Mouse (Mus musculus) spleen, adult 12 weeks (tissue): Measurements from ENCODE around the gene Trmt6.

Source experiments
- DNase-seq: peaks from one replicate; pipeline ENCODE4 v3.0.0; 2022; ENCODE audit warnings: low spot score

The Trmt6 gene

DNA sequence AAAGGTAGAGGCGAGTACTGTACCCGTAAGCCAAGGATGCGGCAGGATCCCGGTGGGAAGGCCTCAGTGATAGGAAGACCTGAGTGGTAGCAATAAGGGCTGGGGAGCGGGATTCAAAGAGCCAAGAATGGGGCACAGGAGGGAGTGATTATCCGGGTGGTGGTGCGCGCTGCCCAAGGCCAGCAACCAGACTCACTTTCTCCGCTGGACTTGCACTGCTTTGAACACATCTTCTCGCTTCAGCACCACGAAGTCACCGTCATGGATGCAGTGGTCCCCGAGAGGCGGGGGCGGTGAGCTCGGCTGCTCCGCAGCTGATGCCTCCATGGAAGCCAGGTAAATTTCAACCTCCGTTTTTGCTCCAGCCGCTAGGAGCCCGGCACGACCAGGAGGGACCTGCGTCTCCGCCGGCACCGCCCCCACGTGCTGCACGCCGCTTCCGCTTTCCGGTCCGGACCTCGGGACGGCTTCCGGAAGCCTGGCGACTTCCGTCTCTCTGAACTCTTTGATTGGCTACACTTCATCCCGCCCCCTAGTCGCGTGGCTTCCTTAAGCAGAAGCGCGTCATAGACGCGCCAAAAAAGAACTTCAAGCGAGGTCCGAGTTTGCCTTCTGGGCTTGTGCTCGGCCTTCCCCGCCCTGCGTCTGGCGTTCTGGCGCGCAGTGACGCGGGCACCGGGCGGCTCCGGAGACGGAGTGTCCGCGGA lies at the start of gene Trmt6, which contains the start of gene Mcm8:
Gene Trmt6 (minus strand): TSS at position 448 of the 707 bp plus-strand sequence.
Gene Mcm8 (plus strand): TSS at position 534 of the 707 bp plus-strand sequence.
- peak; percentile 87 for DNase-seq

- DNase-seq = no peak
Observed at GRCm38 (mm10) chr2:132863325-132863724, 47.5 kb upstream of the Trmt6 start.

- DNase-seq = no peak
Observed at GRCm38 (mm10) chr2:132861456-132861855, 45.6 kb upstream of the Trmt6 start.

GRCm38 (mm10) chr2:132860435-132860834 lies 44.6 kb upstream of the Trmt6 start:
- DNase-seq = no peak

- DNase-seq = no peak
Observed at GRCm38 (mm10) chr2:132856333-132856732, 40.5 kb upstream of the Trmt6 start.

DNA sequence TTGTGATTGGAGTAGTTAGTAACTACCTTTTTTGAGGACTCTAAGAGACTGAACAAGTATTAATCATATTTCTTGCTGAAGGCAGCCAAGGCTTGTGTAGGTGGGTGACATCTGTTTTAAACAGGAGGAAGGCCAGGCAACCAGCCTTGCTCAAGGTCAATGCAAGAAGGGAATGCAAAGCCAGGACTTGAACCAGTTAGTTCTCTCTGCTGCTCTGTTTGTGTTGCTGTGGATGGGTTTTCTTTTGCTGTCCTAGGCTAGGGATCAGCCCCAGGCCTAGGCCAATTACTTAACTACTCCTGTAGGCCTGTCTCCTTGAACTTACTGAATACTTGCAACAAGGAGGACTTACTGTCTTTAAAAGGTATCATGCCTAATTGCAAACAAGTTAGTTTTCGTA lies 37.2 kb upstream of the Trmt6 start:
- no peak for DNase-seq

GRCm38 (mm10) chr2:132849141-132849540 lies 33.3 kb upstream of the Trmt6 start:
- DNase-seq = no peak

GRCm38 (mm10) chr2:132848361-132848760 lies 32.5 kb upstream of the Trmt6 start:
- DNase-seq = no peak

- DNase-seq = no peak
Observed at GRCm38 (mm10) chr2:132847581-132847980, 31.7 kb upstream of the Trmt6 start.

GRCm38 (mm10) chr2:132846407-132847358 lies 30.8 kb upstream of the Trmt6 start, which contains the start of gene Crls1:
Crls1 (plus strand) TSS chr2:132846666.
- peak; percentile 99 for DNase-seq

DNA sequence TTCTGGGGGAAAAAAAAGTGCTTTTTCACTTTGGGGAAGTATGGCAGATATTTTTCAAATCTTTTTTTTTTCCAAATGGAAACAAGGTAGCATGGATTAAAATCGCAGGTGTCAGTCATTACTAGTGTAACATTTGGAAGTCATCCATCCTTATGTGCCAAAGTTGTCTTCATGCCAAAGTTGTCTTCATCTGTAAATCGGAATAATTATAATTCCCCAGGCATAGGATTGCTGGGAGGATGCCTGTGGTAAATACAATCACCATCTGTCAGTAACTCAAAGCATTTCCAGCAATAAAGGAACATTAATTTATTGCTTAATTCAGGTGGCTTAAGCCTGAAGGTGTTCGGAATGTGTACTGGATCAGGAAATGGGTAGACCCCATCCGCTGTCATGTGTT lies 25.2 kb upstream of the Trmt6 start:
- no peak for DNase-seq

DNA sequence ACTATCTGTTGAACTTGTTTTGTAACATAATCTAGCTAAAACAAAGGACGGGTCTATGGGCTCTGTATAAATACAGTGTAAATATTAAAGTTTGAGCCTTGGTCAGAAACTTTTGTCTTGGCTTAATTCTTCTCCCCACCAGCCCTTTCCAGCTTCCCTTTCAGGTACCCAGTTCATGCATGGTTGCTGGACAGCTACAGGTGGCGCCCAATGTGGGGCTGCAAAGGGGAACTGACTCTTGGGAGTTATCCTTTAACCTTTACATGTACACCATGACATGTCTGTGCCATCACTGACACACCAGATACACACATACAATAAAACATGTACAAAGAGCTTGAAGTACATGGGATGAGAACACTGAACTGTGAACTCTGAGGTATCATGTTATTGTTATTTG lies 12.9 kb downstream of the Trmt6 start:
- no peak for DNase-seq

GRCm38 (mm10) chr2:132794204-132794586 lies 21.7 kb downstream of the Trmt6 start:
- no peak for DNase-seq

DNA sequence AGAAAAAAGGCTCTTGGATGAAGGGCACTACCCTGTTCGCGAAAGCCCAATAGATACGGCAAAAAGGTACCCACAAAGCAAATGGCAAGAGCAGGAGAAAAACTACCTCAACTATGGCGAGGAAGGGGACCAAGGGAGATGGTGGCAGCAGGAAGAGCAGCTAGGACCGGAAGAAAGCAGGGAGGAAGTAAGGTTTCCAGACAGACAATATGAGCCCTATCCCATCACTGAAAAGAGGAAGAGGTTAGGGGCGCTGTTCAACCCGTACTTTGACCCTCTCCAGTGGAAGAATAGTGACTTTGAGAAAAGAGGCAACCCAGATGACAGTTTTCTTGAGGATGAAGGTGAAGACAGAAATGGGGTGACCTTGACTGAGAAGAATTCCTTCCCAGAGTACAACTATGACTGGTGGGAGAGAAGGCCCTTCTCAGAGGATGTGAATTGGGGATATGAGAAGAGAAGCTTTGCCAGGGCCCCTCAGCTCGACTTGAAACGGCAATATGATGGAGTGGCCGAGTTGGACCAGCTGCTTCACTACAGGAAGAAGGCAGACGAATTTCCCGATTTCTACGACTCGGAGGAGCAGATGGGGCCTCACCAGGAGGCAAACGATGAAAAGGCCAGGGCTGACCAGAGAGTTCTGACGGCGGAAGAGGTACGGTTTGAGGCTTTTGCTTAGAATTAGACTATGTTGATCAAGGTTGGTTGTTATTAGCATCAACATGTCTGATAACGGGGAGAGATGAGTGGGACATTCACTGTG lies 22.2 kb downstream of the Trmt6 start:
- no peak for DNase-seq

- DNase-seq = no peak
Observed at GRCm38 (mm10) chr2:132784039-132784438, 31.8 kb downstream of the Trmt6 start.

GRCm38 (mm10) chr2:132781439-132782068 lies 34.3 kb downstream of the Trmt6 start:
- DNase-seq = peak; percentile 18

DNA sequence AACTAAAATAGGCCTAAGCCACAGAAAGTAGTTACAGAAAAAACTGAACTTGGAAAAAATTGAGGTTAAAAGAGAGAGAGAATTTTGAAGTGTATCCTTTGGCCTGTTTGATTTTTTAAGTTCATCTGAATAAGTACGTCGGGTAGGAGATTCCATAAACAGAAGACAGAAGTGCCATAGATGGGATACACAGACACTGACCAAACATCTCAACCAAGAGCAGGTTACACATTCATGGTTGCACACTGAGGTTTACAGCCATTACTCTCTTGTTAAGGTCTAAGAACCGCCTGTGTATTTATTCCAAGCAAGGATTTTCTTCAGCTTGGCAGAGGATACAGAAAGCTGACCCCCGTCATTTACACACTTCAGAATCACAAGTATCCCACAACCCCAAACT lies 34.9 kb downstream of the Trmt6 start, which contains the start of gene Chgb:
Gene Chgb (plus strand): TSS at position 301 of the 400 bp plus-strand sequence.
- no peak for DNase-seq

- no peak for DNase-seq
Observed at GRCm38 (mm10) chr2:132770822-132771221, 45.0 kb downstream of the Trmt6 start.

DNA sequence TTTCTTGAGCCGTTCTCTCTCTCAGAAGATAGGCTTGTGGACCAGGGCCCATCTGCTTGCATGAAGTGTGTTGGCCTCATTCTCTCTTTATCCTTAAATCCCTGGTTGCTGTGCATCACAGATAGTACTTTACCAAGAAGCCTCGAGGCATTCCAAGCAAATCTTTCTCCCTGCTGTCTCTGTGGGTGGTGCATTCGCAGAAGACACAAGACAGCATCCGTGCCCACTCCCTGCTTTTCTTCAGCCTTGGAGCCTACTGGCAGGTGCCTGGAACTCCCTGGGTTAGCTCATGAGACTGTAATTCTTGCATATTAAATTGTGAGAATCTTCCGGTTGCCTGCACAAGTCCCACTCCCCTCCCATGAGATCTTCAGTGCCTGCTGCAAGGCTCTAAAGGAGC lies 57.9 kb downstream of the Trmt6 start:
- no peak for DNase-seq
